ENCODE assay signal across 20 mouse cellular contexts in genomic region chr6:24590282-24590681, GRCm38 (mm10). TPM values are rescaled to one million over a fixed set of nuclear protein-coding genes. Genes with fewer than 3 reads are reported as not detected.
DNase-seq lines count a peak whose midpoint lies in the region; ATAC-seq and TF ChIP-seq lines count a peak whose summit lies in the region.
"Had no signal": no experiment of that assay in that cellular context is flagged by ENCODE, and none has a peak within 500 bp of the region (broad histone marks: within the 10 kb centered on the region; RNA-seq: fewer than 3 reads in every experiment).

No protein-coding gene starts in this region.

- 0 out of 2 replicates have a peak overlapping the region, but pooled peaks have one; percentile 48 for H3K27ac ChIP-seq in heart, embryonic 13.5 days (replicated peaks)
- peak overlapping the region; percentile 58; the same call in 1 of the 2 replicates for H3K27ac ChIP-seq in lung, embryonic 15.5 days
- H3K27ac ChIP-seq in embryonic facial prominence, embryonic 13.5 days, result peak overlapping the region; percentile 17; the same call in 1 of the 2 replicates
- H3K27ac ChIP-seq in hindbrain, embryonic 13.5 days, result no peak overlapping the region
- H3K27ac ChIP-seq: forebrain, embryonic 15.5 days; heart, adult 2 months had no signal

- H3K4me3 ChIP-seq in heart, embryonic 13.5 days, result no peak overlapping the region
- no peak overlapping the region for H3K4me3 ChIP-seq in lung, embryonic 15.5 days
- no peak overlapping the region for H3K4me3 ChIP-seq in lung, adult 2 months (replicated peaks; ENCODE audit: extremely low read depth, low read depth, low read length)
- no peak overlapping the region for H3K4me3 ChIP-seq in embryonic facial prominence, embryonic 13.5 days
- no peak overlapping the region for H3K4me3 ChIP-seq in hindbrain, embryonic 13.5 days
- H3K4me3 ChIP-seq: forebrain, embryonic 15.5 days; heart, adult 2 months had no signal

- no peak overlapping the region for H3K4me2 ChIP-seq in heart, embryonic 13.5 days
- no peak overlapping the region for H3K4me2 ChIP-seq in lung, embryonic 15.5 days
- H3K4me2 ChIP-seq in embryonic facial prominence, embryonic 13.5 days, result no peak overlapping the region
- no peak overlapping the region for H3K4me2 ChIP-seq in hindbrain, embryonic 13.5 days
- H3K4me2 ChIP-seq: forebrain, embryonic 15.5 days had no signal

- no peak for TF ChIP-seq POLR2A in lung, adult 2 months (IDR thresholded peaks at IDR 0.05; ENCODE audit: borderline replicate concordance, extremely low read depth, low read depth, low read length)

- 79% methylated on average over 5 of the region's 5 CpGs for WGBS in heart, embryonic 13.5 days
- 72% methylated on average over 5 of the region's 5 CpGs for WGBS in lung, embryonic 15.5 days
- WGBS in lung, adult 2 months, result 88% methylated on average over 5 of the region's 5 CpGs
- whole genome bisulfite sequencing in embryonic facial prominence, embryonic 13.5 days, result 73% methylated on average over 5 of the region's 5 CpGs
- WGBS in hindbrain, embryonic 13.5 days, result 86% methylated on average over 5 of the region's 5 CpGs

- TF ChIP-seq CTCF in lung, adult 2 months (IDR thresholded peaks at IDR 0.05; ENCODE audit: insufficient read depth, low read length), result no peak

- no peaks in the 10 kb centered on the region for H3K36me3 ChIP-seq in heart, embryonic 13.5 days
- H3K36me3 ChIP-seq in lung, embryonic 15.5 days, result no peaks in the 10 kb centered on the region
- no peaks in the 10 kb centered on the region for H3K36me3 ChIP-seq in embryonic facial prominence, embryonic 13.5 days
- no peaks in the 10 kb centered on the region for H3K36me3 ChIP-seq in hindbrain, embryonic 13.5 days
- H3K36me3 ChIP-seq: forebrain, embryonic 15.5 days had no signal

- H3K9me3 ChIP-seq in heart, embryonic 13.5 days, result no peaks in the 10 kb centered on the region
- no peaks in the 10 kb centered on the region for H3K9me3 ChIP-seq in lung, embryonic 15.5 days
- H3K9me3 ChIP-seq in embryonic facial prominence, embryonic 13.5 days, result no peaks in the 10 kb centered on the region
- H3K9me3 ChIP-seq in hindbrain, embryonic 13.5 days, result no peaks in the 10 kb centered on the region
- H3K9me3 ChIP-seq: forebrain, embryonic 15.5 days had no signal

- H3K9ac ChIP-seq in heart, embryonic 13.5 days, result 0 out of 2 replicates have a peak overlapping the region, but pooled peaks have one; percentile 19
- H3K9ac ChIP-seq in lung, embryonic 15.5 days, result no peak overlapping the region
- no peak overlapping the region for H3K9ac ChIP-seq in embryonic facial prominence, embryonic 13.5 days
- H3K9ac ChIP-seq in hindbrain, embryonic 13.5 days, result no peak overlapping the region
- H3K9ac ChIP-seq: forebrain, embryonic 15.5 days had no signal

- peaks cover 41% of the 10 kb centered on the region for H3K4me1 ChIP-seq in heart, embryonic 13.5 days
- H3K4me1 ChIP-seq in lung, embryonic 15.5 days, result peaks cover 25% of the 10 kb centered on the region
- peaks cover 10% of the 10 kb centered on the region for H3K4me1 ChIP-seq in lung, adult 2 months (ENCODE audit: control insufficient read depth, insufficient read depth, low read length)
- no peaks in the 10 kb centered on the region for H3K4me1 ChIP-seq in embryonic facial prominence, embryonic 13.5 days
- no peaks in the 10 kb centered on the region for H3K4me1 ChIP-seq in hindbrain, embryonic 13.5 days (replicated peaks)
- H3K4me1 ChIP-seq: forebrain, embryonic 15.5 days had no signal

- no peaks in the 10 kb centered on the region for H3K27me3 ChIP-seq in heart, embryonic 13.5 days (replicated peaks)
- no peaks in the 10 kb centered on the region for H3K27me3 ChIP-seq in lung, embryonic 15.5 days
- no peaks in the 10 kb centered on the region for H3K27me3 ChIP-seq in embryonic facial prominence, embryonic 13.5 days
- H3K27me3 ChIP-seq in hindbrain, embryonic 13.5 days, result no peaks in the 10 kb centered on the region
- H3K27me3 ChIP-seq: forebrain, embryonic 15.5 days had no signal

- no peak for ATAC-seq in heart, embryonic 13.5 days (ENCODE audit: extremely low read depth, insufficient number of reproducible peaks, low FRiP score, low TSS enrichment)
- ATAC-seq in lung, embryonic 15.5 days (ENCODE audit: borderline replicate concordance, extremely low read depth, low FRiP score, low TSS enrichment), result no peak
- no peak for ATAC-seq in embryonic facial prominence, embryonic 13.5 days (ENCODE audit: insufficient number of reproducible peaks, insufficient read depth, low FRiP score, low TSS enrichment, low read depth)
- ATAC-seq in hindbrain, embryonic 13.5 days (ENCODE audit: low FRiP score), result no peak
- ATAC-seq: forebrain, embryonic 15.5 days; hindbrain, embryonic 16.5 days; inflammation-experienced regulatory T-cells, adult 6 months; intestine, postnatal 0 days had no signal

- no peak for DNase-seq in heart, adult 18-20 months
- no peak for DNase-seq in lung, adult 2 months
- DNase-seq: adrenal gland, adult 2 months; adrenal gland, postnatal 25 days; cerebellum, adult 18-20 months; cerebellum, adult 9-11 months; cerebellum, postnatal 36 days; gastrocnemius, postnatal 36 days; heart, adult 2 months had no signal

RNA-seq across cellular contexts. Expression of gene Lmod2, which starts 7.3 kb away (rescaled TPM):
- polyA plus RNA-seq in heart, embryonic 13.5 days (2015; fragmentation: Nextera tagmentation; extraction: Ambion mirVana), result 42.8 and 46.8 TPM in 2 replicates
- total RNA-seq in heart, adult 18-20 months (2021), result 100 to 1,000 TPM; 861 to 872 TPM
- polyA plus RNA-seq in lung, embryonic 15.5 days (2015; fragmentation: Nextera tagmentation; extraction: Ambion mirVana), result 1.0 and 1.8 TPM in 2 replicates
- polyA plus RNA-seq in lung, adult 2 months (2012; rRNA removed), result 2.3 and 6.4 TPM in 2 replicates
- 0.10 and 0.30 TPM in 2 replicates for polyA plus RNA-seq in embryonic facial prominence, embryonic 13.5 days (2015; fragmentation: Nextera tagmentation; extraction: Ambion mirVana)
- polyA plus RNA-seq in hindbrain, embryonic 13.5 days (2015; fragmentation: Nextera tagmentation; extraction: Ambion mirVana), result not detected in 2 replicates
- total RNA-seq: ES-E14 had no signal
- polyA plus RNA-seq: adrenal gland, adult 2 months; forebrain, embryonic 11.5 days; forebrain, embryonic 15.5 days; hindbrain, embryonic 11.5 days; hindbrain, embryonic 16.5 days; inflammation-experienced regulatory T-cells, adult 6 months; intestine, postnatal 0 days had no signal
